Mouse (Mus musculus): ENCODE data around the gene Mapkap1. TPM values are rescaled to one million over a fixed set of nuclear protein-coding genes. Genes with fewer than 3 reads are reported as not detected.

The Mapkap1 gene
- polyA plus RNA-seq, 2 experiments, result 61.1 to 110 TPM

- Histone ChIP-seq H3K4me3 (replicated peaks; ENCODE audit: low read length) (no peak overlapping the region), H3K9ac (ENCODE audit: low read depth, low read length, severe bottlenecking) (no peak overlapping the region), H3K9me3 (ENCODE audit: control insufficient read depth, low read length) (no peaks in the 10 kb centered on the region), H3K27ac (replicated peaks; ENCODE audit: low read depth, low read length) (no peak overlapping the region), H3K27me3 (ENCODE audit: control insufficient read depth, insufficient read depth, low read length) (no peaks in the 10 kb centered on the region), H3K4me2 (replicated peaks; ENCODE audit: low read depth, low read length, severe bottlenecking) (no peak overlapping the region), H3K4me1 (ENCODE audit: control insufficient read depth, insufficient read depth, low read length) (peaks cover 24% of the 10 kb centered on the region), H3K36me3 (ENCODE audit: control insufficient read depth, insufficient read depth, low read length) (no peaks in the 10 kb centered on the region)
- TF ChIP-seq POLR2A (IDR thresholded peaks at IDR 0.05; ENCODE audit: borderline replicate concordance, extremely low read depth, insufficient read depth, insufficient read length), result no peak
- DNase-seq (ENCODE audit: low spot score), result no peak
- 75% methylated on average over 4 of the region's 4 CpGs for WGBS
- no peak for ATAC-seq (ENCODE audit: low FRiP score, low read depth)
Measured at GRCm38 (mm10) chr2:34566146-34566545, 159.6 kb downstream of the Mapkap1 start.

GRCm38 (mm10) chr2:34566601-34567000, 160.0 kb downstream of the Mapkap1 start:
- ATAC-seq (ENCODE audit: low FRiP score, low read depth) (no peak), DNase-seq (ENCODE audit: low spot score) (no peak)
- Histone ChIP-seq H3K9ac (ENCODE audit: low read depth, low read length, severe bottlenecking) (no peak overlapping the region), H3K27ac (replicated peaks; ENCODE audit: low read depth, low read length) (no peak overlapping the region), H3K4me3 (replicated peaks; ENCODE audit: low read length) (no peak overlapping the region), H3K9me3 (ENCODE audit: control insufficient read depth, low read length) (no peaks in the 10 kb centered on the region), H3K27me3 (ENCODE audit: control insufficient read depth, insufficient read depth, low read length) (no peaks in the 10 kb centered on the region), H3K4me1 (ENCODE audit: control insufficient read depth, insufficient read depth, low read length) (peaks cover 24% of the 10 kb centered on the region), H3K36me3 (ENCODE audit: control insufficient read depth, insufficient read depth, low read length) (no peaks in the 10 kb centered on the region), H3K4me2 (replicated peaks; ENCODE audit: low read depth, low read length, severe bottlenecking) (no peak overlapping the region)
- 56% methylated on average over 1 of the region's 1 CpGs for WGBS
- TF ChIP-seq POLR2A (IDR thresholded peaks at IDR 0.05; ENCODE audit: borderline replicate concordance, extremely low read depth, insufficient read depth, insufficient read length), result no peak

GRCm38 (mm10) chr2:34569131-34569530, 162.6 kb downstream of the Mapkap1 start:
- no peaks in the 10 kb centered on the region for H3K27me3 ChIP-seq (ENCODE audit: control insufficient read depth, insufficient read depth, low read length)
- H3K4me1 ChIP-seq (ENCODE audit: control insufficient read depth, insufficient read depth, low read length), result peaks cover 37% of the 10 kb centered on the region
- no peak for TF ChIP-seq POLR2A (IDR thresholded peaks at IDR 0.05; ENCODE audit: borderline replicate concordance, extremely low read depth, insufficient read depth, insufficient read length)
- no peak overlapping the region for H3K4me2 ChIP-seq (replicated peaks; ENCODE audit: low read depth, low read length, severe bottlenecking)
- no peak overlapping the region for H3K4me3 ChIP-seq (replicated peaks; ENCODE audit: low read length)
- ATAC-seq (ENCODE audit: low FRiP score, low read depth), result no peak
- H3K9ac ChIP-seq (ENCODE audit: low read depth, low read length, severe bottlenecking), result no peak overlapping the region
- no peak overlapping the region for H3K27ac ChIP-seq (replicated peaks; ENCODE audit: low read depth, low read length)
- 80% methylated on average over 5 of the region's 5 CpGs for WGBS
- H3K36me3 ChIP-seq (ENCODE audit: control insufficient read depth, insufficient read depth, low read length), result no peaks in the 10 kb centered on the region
- H3K9me3 ChIP-seq (ENCODE audit: control insufficient read depth, low read length), result no peaks in the 10 kb centered on the region
- DNase-seq (ENCODE audit: low spot score), result no peak

GRCm38 (mm10) chr2:34570378-34570777, 163.8 kb downstream of the Mapkap1 start:
- H3K9me3 ChIP-seq (ENCODE audit: control insufficient read depth, low read length), result no peaks in the 10 kb centered on the region
- H3K27ac ChIP-seq (replicated peaks; ENCODE audit: low read depth, low read length), result no peak overlapping the region
- DNase-seq (ENCODE audit: low spot score) (no peak), ATAC-seq (ENCODE audit: low FRiP score, low read depth) (no peak)
- no peaks in the 10 kb centered on the region for H3K36me3 ChIP-seq (ENCODE audit: control insufficient read depth, insufficient read depth, low read length)
- H3K4me1 ChIP-seq (ENCODE audit: control insufficient read depth, insufficient read depth, low read length), result peaks cover 46% of the 10 kb centered on the region
- 16% methylated on average over 6 of the region's 6 CpGs for WGBS
- no peaks in the 10 kb centered on the region for H3K27me3 ChIP-seq (ENCODE audit: control insufficient read depth, insufficient read depth, low read length)
- no peak overlapping the region for H3K4me3 ChIP-seq (replicated peaks; ENCODE audit: low read length)
- H3K9ac ChIP-seq (ENCODE audit: low read depth, low read length, severe bottlenecking), result no peak overlapping the region
- no peak overlapping the region for H3K4me2 ChIP-seq (replicated peaks; ENCODE audit: low read depth, low read length, severe bottlenecking)
- TF ChIP-seq POLR2A (IDR thresholded peaks at IDR 0.05; ENCODE audit: borderline replicate concordance, extremely low read depth, insufficient read depth, insufficient read length), result no peak

- DNase-seq (ENCODE audit: low spot score) (no peak), ATAC-seq (ENCODE audit: low FRiP score, low read depth) (no peak)
- H3K4me1 ChIP-seq (ENCODE audit: control insufficient read depth, insufficient read depth, low read length), result peaks cover 49% of the 10 kb centered on the region
- no peak overlapping the region for H3K4me3 ChIP-seq (replicated peaks; ENCODE audit: low read length)
- H3K27ac ChIP-seq (replicated peaks; ENCODE audit: low read depth, low read length), result no peak overlapping the region
- no peak for TF ChIP-seq POLR2A (IDR thresholded peaks at IDR 0.05; ENCODE audit: borderline replicate concordance, extremely low read depth, insufficient read depth, insufficient read length)
- H3K36me3 ChIP-seq (ENCODE audit: control insufficient read depth, insufficient read depth, low read length), result no peaks in the 10 kb centered on the region
- H3K4me2 ChIP-seq (replicated peaks; ENCODE audit: low read depth, low read length, severe bottlenecking), result no peak overlapping the region
- H3K9me3 ChIP-seq (ENCODE audit: control insufficient read depth, low read length), result no peaks in the 10 kb centered on the region
- no peaks in the 10 kb centered on the region for H3K27me3 ChIP-seq (ENCODE audit: control insufficient read depth, insufficient read depth, low read length)
- whole genome bisulfite sequencing, result 43% methylated on average over 1 of the region's 1 CpGs
- H3K9ac ChIP-seq (ENCODE audit: low read depth, low read length, severe bottlenecking), result no peak overlapping the region
Measured at GRCm38 (mm10) chr2:34571096-34571495, 164.5 kb downstream of the Mapkap1 start.

- peaks cover 46% of the 10 kb centered on the region for H3K4me1 ChIP-seq (ENCODE audit: control insufficient read depth, insufficient read depth, low read length)
- no peak for TF ChIP-seq POLR2A (IDR thresholded peaks at IDR 0.05; ENCODE audit: borderline replicate concordance, extremely low read depth, insufficient read depth, insufficient read length)
- no peaks in the 10 kb centered on the region for H3K27me3 ChIP-seq (ENCODE audit: control insufficient read depth, insufficient read depth, low read length)
- 9% methylated on average over 4 of the region's 4 CpGs for WGBS
- H3K36me3 ChIP-seq (ENCODE audit: control insufficient read depth, insufficient read depth, low read length), result no peaks in the 10 kb centered on the region
- H3K4me2 ChIP-seq (replicated peaks; ENCODE audit: low read depth, low read length, severe bottlenecking), result no peak overlapping the region
- H3K4me3 ChIP-seq (replicated peaks; ENCODE audit: low read length), result no peak overlapping the region
- no peak overlapping the region for H3K9ac ChIP-seq (ENCODE audit: low read depth, low read length, severe bottlenecking)
- no peaks in the 10 kb centered on the region for H3K9me3 ChIP-seq (ENCODE audit: control insufficient read depth, low read length)
- no peak overlapping the region for H3K27ac ChIP-seq (replicated peaks; ENCODE audit: low read depth, low read length)
- no peak for DNase-seq (ENCODE audit: low spot score)
- ATAC-seq (ENCODE audit: low FRiP score, low read depth), result no peak
Measured at GRCm38 (mm10) chr2:34573073-34573472, 166.5 kb downstream of the Mapkap1 start.
